Mouse (Mus musculus) kidney, embryonic 16.5 days (tissue): ENCODE measurements around the gene Caml. TPM values are rescaled to one million over a fixed set of nuclear protein-coding genes. Genes with fewer than 3 reads are reported as not detected.
"Not testable (repeated sequence)": the region's sequence is repeated elsewhere in the genome, so short reads cannot be mapped to it uniquely, and the experiment has no call there.

Source experiments
- ATAC-seq: fragments of 200-750 bp; cut with Nextera tagmentation; 2 replicates; pipeline ENCODE4 v1.8.0; 2017; ENCODE audit warnings: moderate TSS enrichment; ENCODE audit not compliant: low FRiP score, low TSS enrichment
- H3K27ac ChIP-seq: fragments of 300-500 bp; sonication (generic); 2 replicates; pipeline ENCODE4 v1.5.1; 2014; ENCODE audit warnings: low read length
- H3K27me3 ChIP-seq: fragments of 300-500 bp; sonication (generic); 2 replicates; pipeline ENCODE4 v1.6.1; 2014; ENCODE audit warnings: low read length, control low read depth, mixed read lengths; ENCODE audit not compliant: insufficient read depth
- H3K36me3 ChIP-seq: fragments of 300-500 bp; sonication (generic); 2 replicates; pipeline ENCODE4 v1.6.1; 2014; ENCODE audit warnings: low read length, control low read depth, mixed read lengths; ENCODE audit not compliant: insufficient read depth
- H3K4me1 ChIP-seq: fragments of 300-500 bp; sonication (generic); 2 replicates; pipeline ENCODE4 v1.6.1; 2014; ENCODE audit warnings: low read length, control low read depth, mixed read lengths; ENCODE audit not compliant: insufficient read depth
- H3K4me2 ChIP-seq: fragments of 300-500 bp; sonication (generic); replicated peaks from 2 replicates; pipeline ENCODE4 v1.6.1; 2014; ENCODE audit warnings: low read depth, low read length
- H3K4me3 ChIP-seq: fragments of 300-500 bp; sonication (generic); 2 replicates; pipeline ENCODE4 v1.5.1; 2014; ENCODE audit warnings: mild to moderate bottlenecking, low read length
- H3K9ac ChIP-seq: fragments of 300-500 bp; sonication (generic); replicated peaks from 2 replicates; pipeline ENCODE4 v1.6.1; 2014; ENCODE audit warnings: low read length
- H3K9me3 ChIP-seq: fragments of 300-500 bp; sonication (generic); 2 replicates; pipeline ENCODE4 v1.6.1; 2016; ENCODE audit warnings: low read length, control low read depth
- WGBS: fragments of 180-500 bp; shearing (Covaris S2); extraction: QIAGEN DNeasy Blood & Tissue Kit; methylation state at CpG from one replicate; pipeline ENCODE4 v1.1.7; 2014; 5-methylcytosine and 5-hydroxymethylcytosine counted together
- polyA plus RNA-seq: library from polyadenylated mRNA; unstranded; fragments of >200 nt; fragmentation: Nextera tagmentation; extraction: Ambion mirVana; gene quantifications from 2 replicates; pipeline ENCODE4 v1.2.1, GENCODE M21; 2015

Gene Caml
- polyA plus RNA-seq, 1 experiment from 2014 or later, result 54.5 TPM

DNA sequence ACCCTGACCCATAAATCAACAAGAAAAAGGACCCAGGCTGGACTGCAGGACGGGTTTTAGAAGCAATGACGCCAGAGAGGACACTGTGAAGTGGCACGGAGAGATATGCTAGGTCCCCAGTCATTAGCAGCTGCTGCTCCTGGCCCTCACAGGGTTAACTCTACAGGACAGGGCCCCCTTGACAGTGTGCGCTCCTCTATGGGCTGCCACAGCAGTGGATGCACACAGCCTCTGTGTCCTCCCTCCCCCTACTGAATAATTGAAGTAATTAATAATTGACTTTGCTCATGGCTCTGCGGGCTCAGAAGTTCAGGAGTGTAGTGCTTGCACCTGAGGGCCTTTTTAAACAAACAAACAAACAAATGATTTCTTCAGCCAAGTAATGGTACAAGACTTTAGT is 9.3 kb upstream of the Caml start:
- WGBS, result 35% methylated on average over 5 of the region's 5 CpGs
- H3K27ac ChIP-seq, result no peak overlapping the region
- H3K4me3 ChIP-seq, result no peak overlapping the region
- peaks cover 9% of the 10 kb centered on the region for H3K36me3 ChIP-seq
- no peak overlapping the region for H3K4me2 ChIP-seq
- H3K27me3 ChIP-seq, result no peaks in the 10 kb centered on the region
- peak; percentile 63; the same call in 1 of the 2 replicates for ATAC-seq
- no peak overlapping the region for H3K9ac ChIP-seq
- H3K9me3 ChIP-seq, result no peaks in the 10 kb centered on the region
- no peaks in the 10 kb centered on the region for H3K4me1 ChIP-seq

DNA sequence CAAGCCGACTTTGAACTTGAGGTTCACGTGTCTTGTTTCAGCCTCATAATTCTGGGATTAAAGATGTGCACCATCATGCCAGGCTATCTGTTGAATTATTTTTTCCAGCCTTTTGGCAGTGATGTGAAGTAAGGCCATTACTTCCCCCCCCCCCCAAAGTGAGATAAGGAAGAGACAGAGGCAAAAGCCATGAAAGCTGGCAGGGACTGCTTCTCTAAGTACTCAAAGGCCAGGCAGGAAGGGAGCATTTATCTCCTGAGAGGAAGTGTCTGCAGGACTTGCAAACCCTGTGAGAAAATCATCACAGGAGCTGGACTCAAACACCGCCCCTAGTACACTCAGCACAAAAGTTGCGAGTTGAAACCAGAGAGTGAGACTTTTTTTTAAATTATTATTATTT is 3.5 kb upstream of the Caml start:
- Histone ChIP-seq H3K4me1 (peaks cover 12% of the 10 kb centered on the region), H3K27ac (no peak overlapping the region), H3K27me3 (no peaks in the 10 kb centered on the region), H3K36me3 (no peaks in the 10 kb centered on the region), H3K9me3 (no peaks in the 10 kb centered on the region), H3K9ac (no peak overlapping the region), H3K4me2 (no peak overlapping the region), H3K4me3 (no peak overlapping the region)
- no peak for ATAC-seq
- 93% methylated on average over 4 of the region's 4 CpGs for WGBS

DNA sequence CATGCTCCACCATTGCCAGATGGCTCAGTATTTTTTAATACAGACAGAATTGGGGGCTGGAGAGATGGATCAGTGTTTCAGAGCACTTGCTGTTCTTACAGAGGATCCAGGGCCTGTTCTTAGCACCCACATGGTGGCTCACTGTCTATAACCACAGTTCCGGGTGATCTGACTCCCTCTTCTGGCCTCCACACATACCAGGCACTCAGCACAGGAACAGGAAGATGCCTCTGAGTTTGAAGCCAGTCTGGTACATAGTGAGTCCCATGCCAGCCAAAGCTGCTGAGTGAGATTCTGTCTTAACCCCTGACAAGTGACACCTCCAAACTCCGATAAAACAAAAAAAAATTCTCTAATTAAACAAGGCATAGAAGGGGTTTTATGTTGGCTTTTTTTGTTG is 2.5 kb upstream of the Caml start:
- H3K9me3 ChIP-seq, result no peaks in the 10 kb centered on the region
- H3K9ac ChIP-seq, result no peak overlapping the region
- ATAC-seq, result no peak
- H3K27ac ChIP-seq, result no peak overlapping the region
- no peak overlapping the region for H3K4me3 ChIP-seq
- peaks cover 1% of the 10 kb centered on the region; the same call in 1 of the 2 replicates for H3K36me3 ChIP-seq
- H3K27me3 ChIP-seq, result no peaks in the 10 kb centered on the region
- peaks cover 14% of the 10 kb centered on the region for H3K4me1 ChIP-seq
- WGBS, result 82% methylated on average over 2 of the region's 2 CpGs
- no peak overlapping the region for H3K4me2 ChIP-seq

DNA sequence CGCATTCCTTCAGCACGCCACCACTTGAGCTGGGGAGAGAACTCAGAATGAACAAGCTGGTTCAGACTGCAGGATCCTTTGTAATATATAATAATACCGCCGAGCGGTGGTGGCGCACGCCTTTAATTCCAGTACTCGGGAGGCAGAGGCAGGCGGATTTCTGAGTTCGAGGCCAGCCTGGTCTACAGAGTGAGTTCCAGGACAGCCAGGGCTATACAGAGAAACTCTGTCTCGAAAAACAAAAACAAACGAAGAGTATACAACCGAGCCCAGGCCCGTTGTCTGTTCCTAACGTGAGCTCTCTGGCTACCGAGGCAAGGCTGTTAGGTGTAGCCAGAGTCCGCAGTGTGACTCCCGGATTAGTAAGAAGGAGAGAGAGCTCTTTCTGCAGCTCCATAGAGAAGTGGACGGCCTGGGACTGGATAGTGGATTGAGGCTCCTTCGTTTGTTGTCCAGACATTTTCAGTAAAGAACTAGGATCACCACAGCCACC is 603 bp upstream of the Caml start:
- peak overlapping the region; percentile 92 for H3K9ac ChIP-seq
- H3K4me2 ChIP-seq, result peak overlapping the region; percentile 64
- H3K36me3 ChIP-seq, result peaks cover 13% of the 10 kb centered on the region; the same call in 1 of the 2 replicates
- peaks cover 14% of the 10 kb centered on the region for H3K4me1 ChIP-seq
- not testable (repeated sequence) for H3K9me3 ChIP-seq, H3K27me3 ChIP-seq
- H3K4me3 ChIP-seq, result peak overlapping the region; percentile 95
- H3K27ac ChIP-seq, result peak overlapping the region; percentile 94
- ATAC-seq, result peak; percentile 43
- WGBS, result 22% methylated on average over 20 of the region's 20 CpGs

DNA sequence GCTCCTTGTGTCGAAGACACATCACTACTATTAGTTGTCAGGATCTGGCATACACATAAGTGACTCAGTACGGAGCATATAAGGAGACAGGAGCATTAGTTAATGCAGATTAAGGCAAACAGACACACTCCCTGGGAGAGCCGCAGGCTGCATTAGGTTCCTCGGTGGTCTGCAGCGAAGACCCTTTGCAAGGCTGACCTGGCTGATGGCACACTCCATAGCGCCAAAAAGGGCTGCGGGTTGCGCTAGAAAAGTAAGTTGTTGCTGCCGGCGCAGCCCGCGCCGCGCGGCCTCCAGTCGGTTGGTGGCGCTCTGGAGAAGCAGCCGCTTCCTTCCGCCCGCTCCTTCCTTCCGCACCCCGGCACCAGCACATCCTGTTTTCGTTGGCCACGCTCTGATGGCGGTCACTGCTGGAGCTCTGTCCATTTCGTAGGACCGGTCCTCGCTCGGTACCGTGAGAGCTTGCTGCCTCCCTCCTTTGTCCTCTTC is 11.9 kb downstream of the Caml start, which contains the start of gene Ddx46:
Gene Ddx46, plus strand, starts transcription at position 389 of the 489 bp plus-strand sequence.
- peaks cover 16% of the 10 kb centered on the region for H3K4me1 ChIP-seq
- ATAC-seq, result peak; percentile 93
- H3K36me3 ChIP-seq, result peaks cover 34% of the 10 kb centered on the region
- 6% methylated on average over 30 of the region's 30 CpGs for WGBS
- no peaks in the 10 kb centered on the region for H3K27me3 ChIP-seq
- H3K9me3 ChIP-seq, result no peaks in the 10 kb centered on the region
- H3K27ac ChIP-seq, result peak within 1 kb of the TSS; percentile 58; the same call in 1 of the 2 replicates
- peak within 1 kb of the TSS; percentile 80 for H3K4me2 ChIP-seq
- peak within 1 kb of the TSS; percentile 97 for H3K9ac ChIP-seq
- H3K4me3 ChIP-seq, result peak within 1 kb of the TSS; percentile 100

DNA sequence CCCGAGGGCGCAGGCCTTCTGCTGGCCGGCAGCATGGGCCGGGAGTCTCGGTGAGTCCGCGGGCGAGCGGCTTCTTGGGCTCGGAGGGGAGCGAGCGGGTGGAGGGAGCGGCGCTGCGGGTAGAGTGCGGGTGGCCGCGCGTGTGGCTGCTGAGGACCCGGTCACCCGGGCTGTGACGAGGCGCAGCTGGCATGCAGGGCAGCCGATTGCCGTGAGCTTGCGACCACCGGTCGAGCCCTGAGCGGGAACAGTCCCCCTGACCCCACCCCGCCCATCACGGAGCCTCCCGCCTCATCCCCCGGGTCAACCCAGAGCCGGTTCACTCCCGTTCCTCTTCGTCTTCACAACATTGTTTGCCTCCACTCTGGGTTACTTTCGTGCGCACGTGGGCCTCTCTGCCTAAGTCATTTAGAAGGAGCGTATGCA is 12.4 kb downstream of the Caml start:
- H3K27me3 ChIP-seq, result no peaks in the 10 kb centered on the region
- no peaks in the 10 kb centered on the region for H3K9me3 ChIP-seq
- H3K36me3 ChIP-seq, result peaks cover 33% of the 10 kb centered on the region
- peaks cover 16% of the 10 kb centered on the region for H3K4me1 ChIP-seq
- under 1% methylated on average over 38 of the region's 40 CpGs for WGBS
- ATAC-seq, result peak; percentile 52
- H3K4me3 ChIP-seq, result peak overlapping the region; percentile 100
- peak overlapping the region; percentile 80 for H3K4me2 ChIP-seq
- H3K9ac ChIP-seq, result peak overlapping the region; percentile 97
- H3K27ac ChIP-seq, result peak overlapping the region; percentile 58; the same call in 1 of the 2 replicates

DNA sequence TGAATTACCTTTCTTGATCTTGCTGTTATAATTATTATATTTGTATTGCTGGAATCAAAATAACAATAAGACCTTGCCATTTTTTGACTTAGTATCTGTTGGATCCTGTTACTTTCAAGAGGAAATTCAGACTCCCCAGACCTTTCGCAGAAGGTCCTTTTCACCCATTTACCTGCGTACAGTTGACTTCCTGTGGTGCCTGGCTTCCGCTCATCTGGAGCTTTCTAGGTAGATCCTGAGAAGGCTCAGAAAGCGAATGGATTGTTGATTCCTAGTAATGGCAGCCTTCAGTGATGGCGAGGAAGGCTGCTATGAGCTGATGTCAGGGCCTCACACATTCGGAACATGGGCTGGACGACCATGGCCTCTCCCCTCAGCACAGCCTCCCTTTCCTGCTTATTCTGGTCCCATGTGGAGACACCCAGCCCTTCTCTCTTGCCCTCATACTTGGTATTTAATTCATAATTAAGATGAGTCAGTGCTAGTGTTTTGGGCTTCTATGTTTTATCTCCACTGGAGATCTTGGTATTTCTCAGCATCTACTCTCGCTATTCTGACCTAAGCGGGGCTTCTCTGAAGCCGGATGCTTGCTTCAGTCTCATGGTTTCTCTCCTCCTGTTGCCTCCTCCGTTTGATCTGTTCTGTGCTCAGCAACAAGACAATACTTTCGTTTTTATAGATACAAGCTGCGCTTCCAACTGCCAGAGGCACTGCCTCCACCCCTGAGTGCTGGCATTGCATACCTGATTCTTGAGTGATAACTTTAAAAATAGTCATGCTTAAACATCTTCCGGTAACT is 13.6 kb downstream of the Caml start:
- no peaks in the 10 kb centered on the region for H3K27me3 ChIP-seq
- H3K4me3 ChIP-seq, result peak overlapping the region; percentile 100; the same call in 1 of the 2 replicates
- peaks cover 33% of the 10 kb centered on the region for H3K36me3 ChIP-seq
- no peak for ATAC-seq
- H3K9ac ChIP-seq, result no peak overlapping the region
- no peak overlapping the region for H3K27ac ChIP-seq
- H3K9me3 ChIP-seq, result no peaks in the 10 kb centered on the region
- no peak overlapping the region for H3K4me2 ChIP-seq
- 90% methylated on average over 14 of the region's 14 CpGs for WGBS
- H3K4me1 ChIP-seq, result peaks cover 16% of the 10 kb centered on the region

DNA sequence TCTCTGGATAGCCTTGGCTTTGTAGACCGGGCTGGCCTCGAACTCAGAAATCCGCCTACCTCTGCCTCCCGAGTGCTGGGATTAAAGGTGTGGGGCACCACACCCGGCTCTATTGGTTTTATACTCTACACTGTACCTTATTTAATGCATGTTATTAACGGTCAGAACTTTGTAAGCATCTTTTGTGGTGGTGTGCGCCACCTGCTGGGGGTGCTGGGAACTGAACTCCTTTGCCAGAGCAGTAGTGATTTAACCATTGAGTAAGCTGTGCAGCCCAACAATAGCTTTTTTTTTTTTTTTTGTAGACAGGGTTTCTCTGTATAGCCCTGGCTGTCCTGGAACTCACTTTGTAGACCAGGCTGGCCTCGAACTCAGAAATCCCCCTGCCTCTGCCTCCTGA is 17.7 kb downstream of the Caml start:
- H3K27ac ChIP-seq, H3K9ac ChIP-seq, H3K4me2 ChIP-seq, ATAC-seq, H3K9me3 ChIP-seq, H3K27me3 ChIP-seq, H3K4me3 ChIP-seq: not testable (repeated sequence)
- 49% methylated on average over 8 of the region's 8 CpGs for WGBS
- Histone ChIP-seq H3K36me3 (peaks cover 32% of the 10 kb centered on the region), H3K4me1 (peaks cover 11% of the 10 kb centered on the region)

DNA sequence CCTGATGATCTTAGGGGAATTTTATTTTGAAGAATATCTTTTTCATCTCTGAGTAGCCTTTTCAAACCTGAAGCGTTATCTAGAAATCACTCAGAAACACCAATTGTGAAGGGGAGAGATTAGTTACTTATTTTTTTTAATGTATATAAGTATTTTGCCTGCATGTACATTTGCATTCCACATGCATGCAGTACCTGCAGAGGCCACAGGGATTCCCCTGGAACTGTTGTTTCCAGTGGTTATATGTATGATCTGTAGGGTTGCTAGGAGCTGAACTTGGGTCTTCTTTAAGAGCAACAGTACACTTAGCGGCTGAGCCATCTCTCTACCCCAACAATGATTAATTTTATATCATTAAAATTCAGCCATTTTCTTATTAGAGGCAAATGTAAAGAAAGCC is 21.7 kb downstream of the Caml start:
- no peaks in the 10 kb centered on the region for H3K9me3 ChIP-seq
- H3K4me2 ChIP-seq, result no peak overlapping the region
- H3K27me3 ChIP-seq, result no peaks in the 10 kb centered on the region
- H3K4me3 ChIP-seq, result no peak overlapping the region
- H3K4me1 ChIP-seq, result no peaks in the 10 kb centered on the region
- H3K9ac ChIP-seq, result no peak overlapping the region
- H3K27ac ChIP-seq, result no peak overlapping the region
- no peak for ATAC-seq
- peaks cover 56% of the 10 kb centered on the region for H3K36me3 ChIP-seq
- WGBS, result 88% methylated on average over 2 of the region's 2 CpGs

DNA sequence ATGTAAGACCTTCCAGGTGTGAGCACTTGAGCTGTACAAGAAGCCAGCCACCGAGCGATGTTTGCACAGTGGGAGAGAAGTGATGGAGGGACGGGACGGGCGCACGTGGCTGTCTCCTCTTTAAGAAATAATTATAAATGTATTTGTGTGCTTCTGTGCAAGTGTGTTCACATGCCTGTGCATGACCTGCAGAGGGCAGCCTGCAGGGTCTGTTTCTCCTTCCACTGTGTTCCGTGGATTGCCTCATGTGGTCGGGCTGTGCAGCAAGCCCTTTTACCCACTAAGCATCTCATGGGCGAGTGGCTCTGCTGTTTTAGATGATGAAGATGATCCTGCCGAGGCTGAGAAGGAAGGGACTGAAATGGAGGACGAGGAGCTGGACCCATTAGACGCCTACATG is 27.3 kb downstream of the Caml start:
- Histone ChIP-seq H3K27me3 (no peaks in the 10 kb centered on the region), H3K9me3 (no peaks in the 10 kb centered on the region), H3K4me1 (no peaks in the 10 kb centered on the region), H3K36me3 (peaks cover 90% of the 10 kb centered on the region), H3K9ac (no peak overlapping the region), H3K27ac (no peak overlapping the region), H3K4me3 (no peak overlapping the region), H3K4me2 (no peak overlapping the region)
- WGBS, result 89% methylated on average over 12 of the region's 12 CpGs
- no peak for ATAC-seq
